Mouse (Mus musculus) MEL (cell line): ENCODE data around the gene Inpp5b. TPM values are rescaled to one million over a fixed set of nuclear protein-coding genes. Genes with fewer than 3 reads are reported as not detected.
"Not testable (repeated sequence)": the region's sequence is repeated elsewhere in the genome, so short reads cannot be mapped to it uniquely, and the experiment has no call there.

Experiments used
- DNase-seq: peaks from one replicate; pipeline ENCODE4 v3.0.0; 2011; ENCODE audit warnings: low read depth, low spot score
- H3K27ac ChIP-seq: 2 replicates; pipeline ENCODE4 v1.5.1; 2012; ENCODE audit warnings: low read depth, mild to moderate bottlenecking, control low read depth, low read length, moderate library complexity; ENCODE audit not compliant: control insufficient read depth
- H3K27me3 ChIP-seq, 2 experiments: fragments of 150-350 bp in 1 of 2; sonication (generic) in 1 of 2; 2 replicates each; pipeline ENCODE4 v1.6.1; 2012; ENCODE audit warnings: low read length in 2 of 2, mild to moderate bottlenecking in 2 of 2, improper control_type of control experiment in 1 of 2, moderate library complexity in 1 of 2; ENCODE audit not compliant: insufficient read depth in 2 of 2, control insufficient read depth in 1 of 2
- H3K36me3 ChIP-seq, 2 experiments: 2 replicates each; pipeline ENCODE4 v1.6.1; 2012 to 2014; ENCODE audit warnings: low read length in 2 of 2, improper control_type of control experiment in 1 of 2, inconsistent platforms in 1 of 2, mild to moderate bottlenecking in 1 of 2; ENCODE audit not compliant: insufficient read depth in 2 of 2, control insufficient read depth in 1 of 2
- H3K4me1 ChIP-seq, 2 experiments: fragments of 150-350 bp in 1 of 2; sonication (generic) in 1 of 2; 2 replicates each; pipeline ENCODE4 v1.6.1; 2012; ENCODE audit warnings: low read length in 2 of 2, improper control_type of control experiment in 1 of 2, mild to moderate bottlenecking in 1 of 2; ENCODE audit not compliant: insufficient read depth in 2 of 2, control insufficient read depth in 1 of 2
- H3K4me3 ChIP-seq, 2 experiments: fragments of 150-350 bp in 1 of 2; sonication (generic) in 1 of 2; 2 replicates each; pipeline ENCODE4 v1.5.1; 2012; ENCODE audit warnings: low read depth in 2 of 2, low read length in 2 of 2, mild to moderate bottlenecking in 2 of 2, moderate library complexity in 2 of 2, control low read depth in 1 of 2, improper control_type of control experiment in 1 of 2; ENCODE audit not compliant: control insufficient read depth in 1 of 2, insufficient read depth in 1 of 2
- H3K79me2 ChIP-seq: 2 replicates; pipeline ENCODE4 v1.6.1; 2012; ENCODE audit warnings: mild to moderate bottlenecking, low read length, moderate library complexity; ENCODE audit not compliant: control insufficient read depth, poor library complexity, insufficient read depth
- H3K9ac ChIP-seq: 2 replicates; pipeline ENCODE4 v1.6.1; 2012; ENCODE audit warnings: low read depth, mild to moderate bottlenecking, control low read depth, low read length, moderate library complexity; ENCODE audit not compliant: control insufficient read depth, poor library complexity, severe bottlenecking
- H3K9me3 ChIP-seq: fragments of 150-350 bp; sonication (generic); replicated peaks from 2 replicates; pipeline ENCODE4 v1.6.1; 2012; ENCODE audit warnings: mild to moderate bottlenecking, low read length, improper control_type of control experiment, moderate library complexity; ENCODE audit not compliant: insufficient read depth
- BHLHE40 ChIP-seq: IDR thresholded peaks from 2 replicates; pipeline ENCODE4 v1.6.1; 2012; ENCODE audit warnings: low read depth, mild to moderate bottlenecking, inconsistent platforms, low read length, improper control_type of control experiment, borderline replicate concordance
- CHD1 ChIP-seq: IDR thresholded peaks from 2 replicates; pipeline ENCODE4 v1.6.1; 2012; ENCODE audit warnings: low read depth, mild to moderate bottlenecking, inconsistent platforms, low read length, improper control_type of control experiment
- E2F4 ChIP-seq: IDR thresholded peaks from 2 replicates; pipeline ENCODE4 v1.6.1; 2011; ENCODE audit warnings: low read depth, low read length, improper control_type of control experiment, borderline replicate concordance
- ELF1 ChIP-seq: IDR thresholded peaks from 2 replicates; pipeline ENCODE4 v1.6.1; 2014; ENCODE audit warnings: low read depth, mild to moderate bottlenecking, inconsistent platforms, low read length, improper control_type of control experiment, moderate library complexity
- EP300 ChIP-seq, 2 experiments: IDR thresholded peaks; 2 replicates each; pipeline ENCODE4 v1.6.1; 2011; ENCODE audit warnings: improper control_type of control experiment in 2 of 2, low read length in 2 of 2, low read depth in 1 of 2, mild to moderate bottlenecking in 1 of 2
- ETS1 ChIP-seq: IDR thresholded peaks from 2 replicates; pipeline ENCODE4 v1.6.1; 2012; ENCODE audit warnings: low read depth, mild to moderate bottlenecking, inconsistent platforms, low read length, improper control_type of control experiment, moderate library complexity
- GATA1 ChIP-seq: IDR thresholded peaks from 2 replicates; pipeline ENCODE4 v1.6.1; 2011; ENCODE audit warnings: low read depth, low read length, improper control_type of control experiment
- HCFC1 ChIP-seq: IDR thresholded peaks from 2 replicates; pipeline ENCODE4 v1.6.1; 2012; ENCODE audit warnings: low read depth, mild to moderate bottlenecking, inconsistent platforms, low read length, improper control_type of control experiment, moderate library complexity
- JUND ChIP-seq: IDR thresholded peaks from 2 replicates; pipeline ENCODE4 v1.6.1; 2011; ENCODE audit warnings: low read depth, mild to moderate bottlenecking, improper control_type of control experiment, low read length
- MAFK ChIP-seq: IDR thresholded peaks from 2 replicates; pipeline ENCODE4 v1.6.1; 2011; ENCODE audit warnings: low read depth, mild to moderate bottlenecking, low read length, improper control_type of control experiment, borderline replicate concordance
- MAX ChIP-seq: IDR thresholded peaks from 2 replicates; pipeline ENCODE4 v1.6.1; 2011; ENCODE audit warnings: low read length, improper control_type of control experiment
- MYB ChIP-seq: IDR thresholded peaks from 2 replicates; pipeline ENCODE4 v1.6.1; 2011; ENCODE audit warnings: mild to moderate bottlenecking, low read depth, low read length, improper control_type of control experiment
- SIN3A ChIP-seq: IDR thresholded peaks from 2 replicates; pipeline ENCODE4 v1.6.1; 2012; ENCODE audit warnings: low read length, improper control_type of control experiment, inconsistent platforms
- TBP ChIP-seq: IDR thresholded peaks from 2 replicates; pipeline ENCODE4 v1.8.0; 2011; ENCODE audit warnings: low read depth, low read length, improper control_type of control experiment
- TCF12 ChIP-seq: IDR thresholded peaks from 2 replicates; pipeline ENCODE4 v1.6.1; 2014; ENCODE audit warnings: low read depth, mild to moderate bottlenecking, inconsistent platforms, low read length, improper control_type of control experiment, moderate library complexity
- USF2 ChIP-seq, 2 experiments: IDR thresholded peaks; 2 replicates each; pipeline ENCODE4 v1.6.1; 2011 to 2012; ENCODE audit warnings: improper control_type of control experiment in 2 of 2, low read length in 2 of 2, borderline replicate concordance in 1 of 2, inconsistent platforms in 1 of 2, low read depth in 1 of 2, mild to moderate bottlenecking in 1 of 2; ENCODE audit not compliant: insufficient read depth in 1 of 2
- ZMIZ1 ChIP-seq: IDR thresholded peaks from 2 replicates; pipeline ENCODE4 v1.6.1; 2012; ENCODE audit warnings: low read depth, mild to moderate bottlenecking, inconsistent platforms, low read length, improper control_type of control experiment, moderate library complexity
- ZNF384 ChIP-seq: IDR thresholded peaks from 2 replicates; pipeline ENCODE4 v1.6.1; 2012; ENCODE audit warnings: low read depth, mild to moderate bottlenecking, inconsistent platforms, low read length, improper control_type of control experiment
- polyA plus RNA-seq, 2 experiments: library from polyadenylated mRNA; stranded (reverse) in 1 of 2; unstranded in 1 of 2; fragments of >175 nt in 1 of 2; fragments of >200 nt in 1 of 2; gene quantifications; 2 replicates each; pipeline versions ENCODE4 v1.2.1 to v1.2.4; 2012; ENCODE audit warnings: low replicate concordance in 2 of 2, low read depth in 1 of 2; ENCODE audit not compliant: insufficient read length in 2 of 2, insufficient read depth in 1 of 2, missing spikeins in 1 of 2
- total RNA-seq: library from RNA; depleted of rRNA; stranded (reverse); fragments of 300-350 nt; gene quantifications from 2 replicates; pipeline ENCODE4 v1.2.3, GENCODE M21; 2012

Inpp5b gene
- total and polyA plus RNA-seq, 3 experiments: 28.6 to 52.5 TPM; not detected in 1

DNA sequence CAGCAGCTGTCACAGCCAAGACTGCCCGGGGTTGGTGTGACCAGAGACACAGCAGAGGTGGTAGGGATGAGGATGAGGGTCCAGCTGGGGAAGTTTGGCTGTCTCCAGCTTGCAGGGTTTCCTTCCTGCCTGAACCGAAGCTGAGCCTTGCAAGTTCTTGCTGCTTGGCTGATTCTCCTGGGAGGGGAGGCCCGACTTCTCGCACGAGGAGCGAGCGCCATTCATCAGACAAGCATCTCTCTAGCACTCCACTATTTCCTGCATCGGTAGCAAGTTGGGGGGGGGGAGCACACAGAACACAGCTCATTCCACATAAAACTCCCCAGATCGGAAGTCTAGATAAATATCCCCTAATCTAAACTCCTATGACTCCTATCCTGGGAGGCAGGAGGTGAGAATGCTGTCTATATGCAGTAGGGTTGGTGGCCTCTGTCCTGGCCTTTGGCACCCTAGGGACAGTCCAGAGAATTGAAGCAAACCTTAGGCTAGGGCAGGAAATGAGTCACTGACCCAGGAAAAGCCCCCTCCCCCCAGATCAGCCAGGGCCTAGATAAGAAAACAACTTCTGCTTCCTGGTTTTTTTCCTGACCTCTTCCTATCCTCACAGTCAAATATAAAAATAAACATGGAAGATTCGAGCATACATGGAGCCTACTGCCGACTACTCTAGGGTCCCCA, 36.7 kb upstream of the Inpp5b start:
- Histone ChIP-seq H3K79me2 (peaks cover 10% of the 10 kb centered on the region), H3K9ac (peak overlapping the region; percentile 30), H3K36me3 (peaks cover 0 to 32% of the 10 kb centered on the region in 2 experiments; a peak in 2 of 4 replicates), H3K9me3 (no peaks in the 10 kb centered on the region), H3K27me3 (no peaks in the 10 kb centered on the region), H3K27ac (peak overlapping the region; percentile 42), H3K4me3 (peak overlapping the region in 1 of 2 experiments; percentile 8; a peak in 1 of 4 replicates), H3K4me1 (peaks cover 11 to 38% of the 10 kb centered on the region in 2 experiments)
- no peak for TF ChIP-seq BHLHE40
- TF ChIP-seq MAFK: no peak
- no peak for TF ChIP-seq TBP
- no peak for TF ChIP-seq E2F4
- peak; percentile 56; the same call in 1 of the 2 replicates for TF ChIP-seq ZNF384
- TF ChIP-seq JUND: 0 out of 2 replicates have a peak, but pooled peaks have one; percentile 64
- TF ChIP-seq ELF1: 0 out of 2 replicates have a peak, but pooled peaks have one; percentile 10
- TF ChIP-seq TCF12: 0 out of 2 replicates have a peak, but pooled peaks have one; percentile 4
- no peak for TF ChIP-seq ZMIZ1
- TF ChIP-seq GATA1: peak; percentile 84
- 0 out of 2 replicates have a peak, but pooled peaks have one; percentile 53 for TF ChIP-seq SIN3A
- TF ChIP-seq ETS1: peak; percentile 66; the same call in 1 of the 2 replicates
- TF ChIP-seq EP300 (IDR thresholded peaks at IDR 0.05; ENCODE audit: low read depth in 1 of 2, low read length in 2 of 2): peak; percentile 66 to 82
- DNase-seq: peak; percentile 54

DNA sequence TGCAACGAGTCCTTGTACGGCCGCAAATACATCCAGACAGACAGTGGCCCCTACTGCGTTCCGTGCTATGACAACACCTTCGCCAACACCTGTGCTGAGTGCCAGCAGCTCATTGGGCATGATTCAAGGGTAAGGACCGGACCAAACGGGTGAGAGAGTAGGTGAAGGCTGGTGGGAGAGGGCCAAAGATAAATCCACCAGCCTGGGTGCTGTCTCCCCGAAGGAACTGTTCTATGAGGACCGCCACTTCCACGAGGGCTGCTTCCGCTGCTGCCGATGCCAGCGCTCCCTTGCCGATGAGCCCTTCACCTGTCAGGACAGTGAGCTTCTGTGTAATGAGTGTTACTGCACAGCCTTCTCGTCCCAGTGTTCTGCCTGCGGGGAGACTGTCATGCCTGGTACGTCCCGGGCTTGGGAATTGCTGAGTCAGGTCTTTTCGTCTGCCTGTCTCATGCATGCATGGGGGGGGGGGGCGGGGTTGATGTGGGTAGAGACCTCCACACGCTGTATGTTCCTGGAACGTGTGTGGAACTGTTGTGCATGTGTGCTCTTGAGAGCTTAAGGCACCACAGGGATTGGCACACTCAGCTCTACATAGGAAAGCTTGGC, 35.9 kb upstream of the Inpp5b start:
- TF ChIP-seq E2F4 (no peak), CHD1 (no peak), TCF12 (no peak), MYB (no peak), MAFK (peak; percentile 63), MAX (no peak), USF2 (IDR thresholded peaks at IDR 0.05; ENCODE audit: borderline replicate concordance in 1 of 2, insufficient read depth in 1 of 2, low read depth in 1 of 2, low read length in 2 of 2) (no peak), HCFC1 (no peak)
- Histone ChIP-seq H3K9ac (no peak overlapping the region), H3K27me3 (no peaks in the 10 kb centered on the region), H3K4me1 (peaks cover 11 to 42% of the 10 kb centered on the region in 2 experiments), H3K27ac (peak overlapping the region; percentile 42), H3K4me3 (no peak overlapping the region), H3K79me2 (peaks cover 8% of the 10 kb centered on the region), H3K36me3 (peaks cover 0 to 32% of the 10 kb centered on the region in 2 experiments; a peak in 2 of 4 replicates), H3K9me3 (no peaks in the 10 kb centered on the region)
- no peak for DNase-seq

DNA sequence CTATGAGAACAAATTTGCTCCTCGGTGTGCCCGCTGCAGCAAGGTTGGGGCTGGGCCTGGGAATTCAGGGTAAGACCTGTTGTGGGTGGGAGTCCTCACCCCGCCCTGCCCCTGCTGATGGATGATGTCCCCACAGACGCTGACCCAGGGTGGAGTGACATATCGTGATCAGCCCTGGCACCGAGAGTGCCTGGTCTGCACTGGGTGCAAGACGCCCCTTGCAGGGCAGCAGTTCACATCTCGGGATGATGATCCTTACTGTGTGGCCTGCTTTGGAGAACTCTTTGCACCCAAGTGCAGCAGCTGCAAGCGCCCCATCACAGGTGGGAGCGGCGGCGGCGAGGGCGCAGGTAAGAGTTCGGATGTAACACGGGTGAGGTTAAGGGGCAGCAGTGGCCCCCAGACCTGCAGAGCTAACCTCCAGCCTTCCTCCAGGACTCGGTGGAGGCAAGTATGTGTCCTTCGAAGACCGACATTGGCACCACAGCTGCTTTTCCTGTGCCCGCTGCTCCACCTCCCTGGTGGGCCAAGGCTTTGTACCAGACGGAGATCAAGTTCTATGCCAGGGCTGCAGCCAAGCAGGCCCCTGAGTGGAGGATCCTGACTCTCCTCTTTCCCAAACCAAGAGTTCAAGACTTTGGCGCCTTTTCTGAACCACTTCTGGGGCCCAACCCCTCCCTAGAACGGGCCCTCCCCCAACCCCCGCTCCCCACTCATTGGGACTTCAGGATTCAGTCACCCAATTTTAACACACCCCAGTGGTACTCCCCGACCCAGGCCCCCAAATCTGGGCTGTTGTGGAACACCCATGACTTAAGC, 34.1 kb upstream of the Inpp5b start:
- not testable (repeated sequence) for H3K79me2 ChIP-seq, H3K27me3 ChIP-seq, DNase-seq, H3K4me3 ChIP-seq, H3K9me3 ChIP-seq, H3K27ac ChIP-seq, H3K9ac ChIP-seq
- H3K4me1 ChIP-seq: peaks cover 8 to 35% of the 10 kb centered on the region in 2 experiments
- H3K36me3 ChIP-seq: peaks cover 0 to 25% of the 10 kb centered on the region in 2 experiments; a peak in 2 of 4 replicates
